Mouse (Mus musculus) lung, postnatal 25 days (tissue): ENCODE results near the gene Rrp1b.
A peak's percentile ranks its signal among the peaks of the same experiment; 100 is the strongest.
"Not testable (repeated sequence)": the region's sequence is repeated elsewhere in the genome, so short reads cannot be mapped to it uniquely, and the experiment has no call there.

Experiments
- DNase-seq: peaks from one replicate; pipeline ENCODE4 v3.0.0; 2022; ENCODE audit warnings: low spot score

Gene Rrp1b

GRCm38 (mm10) chr17:32031684-32032083 is 4.2 kb upstream of the Rrp1b start:
- DNase-seq, result no peak

- no peak for DNase-seq
These were observed 1.6 kb upstream of the Rrp1b start for GRCm38 (mm10) chr17:32034322-32034721.

GRCm38 (mm10) chr17:32036509-32037438 is 874 bp downstream of the Rrp1b start:
- DNase-seq, result no peak

- no peak for DNase-seq
These were observed 4.4 kb downstream of the Rrp1b start for GRCm38 (mm10) chr17:32040263-32040662.

- DNase-seq, result no peak
These were observed 10.6 kb downstream of the Rrp1b start for GRCm38 (mm10) chr17:32046541-32046940.

- no peak for DNase-seq
These were observed 12.5 kb downstream of the Rrp1b start for GRCm38 (mm10) chr17:32048351-32048750.

GRCm38 (mm10) chr17:32049914-32050313 is 14.0 kb downstream of the Rrp1b start:
- no peak for DNase-seq

GRCm38 (mm10) chr17:32050609-32051008 is 14.7 kb downstream of the Rrp1b start:
- no peak for DNase-seq

GRCm38 (mm10) chr17:32052237-32053080 is 16.6 kb downstream of the Rrp1b start:
- DNase-seq, result no peak

GRCm38 (mm10) chr17:32053677-32054076 is 17.8 kb downstream of the Rrp1b start:
- DNase-seq, result no peak

- no peak for DNase-seq
These were observed 21.9 kb downstream of the Rrp1b start for GRCm38 (mm10) chr17:32057843-32058242.

- DNase-seq, result no peak
These were observed 23.2 kb downstream of the Rrp1b start for GRCm38 (mm10) chr17:32059084-32059483.

GRCm38 (mm10) chr17:32061219-32061618 is 25.3 kb downstream of the Rrp1b start:
- no peak for DNase-seq

- DNase-seq, result no peak
These were observed 27.8 kb downstream of the Rrp1b start for GRCm38 (mm10) chr17:32063654-32064053.

- not testable (repeated sequence) for DNase-seq
These were observed 28.9 kb downstream of the Rrp1b start for GRCm38 (mm10) chr17:32064762-32065161.

GRCm38 (mm10) chr17:32067541-32067940 is 31.6 kb downstream of the Rrp1b start:
- DNase-seq, result no peak

GRCm38 (mm10) chr17:32068381-32068780 is 32.5 kb downstream of the Rrp1b start:
- DNase-seq, result no peak

- no peak for DNase-seq
These were observed 32.9 kb downstream of the Rrp1b start for GRCm38 (mm10) chr17:32068810-32069209.

GRCm38 (mm10) chr17:32073359-32073758 is 37.5 kb downstream of the Rrp1b start:
- peak; percentile 85 for DNase-seq

- DNase-seq, result no peak
These were observed 38.8 kb downstream of the Rrp1b start for GRCm38 (mm10) chr17:32074658-32075057.

GRCm38 (mm10) chr17:32075164-32075563 is 39.3 kb downstream of the Rrp1b start:
- no peak for DNase-seq

GRCm38 (mm10) chr17:32083351-32083750 is 47.5 kb downstream of the Rrp1b start:
- no peak for DNase-seq

- no peak for DNase-seq
These were observed 51.2 kb downstream of the Rrp1b start for GRCm38 (mm10) chr17:32087069-32087468.
